Mouse (Mus musculus) heart, adult 8-10 months (tissue): Measurements from ENCODE around the gene Cmtr2. TPM values are rescaled to one million over a fixed set of nuclear protein-coding genes. Genes with fewer than 3 reads are reported as not detected.

Source experiments
- DNase-seq: peaks from one replicate; pipeline ENCODE4 v3.0.0; 2022; ENCODE audit warnings: low spot score
- total RNA-seq, 4 experiments: library from RNA; stranded (reverse); gene quantifications; 2 replicates each; pipeline ENCODE4 v1.2.4; 2022

Cmtr2 gene
- total RNA-seq: 1 to 10 TPM; 2.2 to 3.0 (median 2.6) TPM

DNA sequence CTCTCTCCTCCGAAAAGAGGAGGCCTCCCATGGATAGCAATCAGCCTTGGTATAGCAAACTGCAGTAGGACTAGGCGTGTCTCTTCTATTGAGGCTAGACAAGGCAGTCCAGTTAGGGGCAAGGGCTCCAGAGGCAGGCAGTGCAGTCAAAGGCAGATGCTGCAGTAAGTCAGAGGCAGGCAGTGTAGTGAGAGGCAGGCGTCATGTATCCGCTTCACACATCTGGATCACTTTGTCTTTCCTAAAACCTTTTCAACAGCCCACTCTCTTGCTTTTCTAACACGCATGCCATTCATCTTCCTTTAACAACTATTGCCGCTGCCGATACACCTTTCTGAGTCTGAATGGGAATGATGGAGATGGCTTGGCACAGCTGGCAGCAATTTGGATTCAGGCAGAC, at the start of gene Cmtr2:
Cmtr2 (plus strand) TSS at position 301 of the 400 bp plus-strand sequence.
- DNase-seq: no peak

- no peak for DNase-seq
These were observed 49.2 kb upstream of the Cmtr2 start for GRCm38 (mm10) chr8:110166270-110166669.

- no peak for DNase-seq
These were observed 47.4 kb upstream of the Cmtr2 start, which contains the start of gene Calb2 for GRCm38 (mm10) chr8:110168046-110168445. Gene Calb2, minus strand, starts transcription at chr8:110168210.

DNA sequence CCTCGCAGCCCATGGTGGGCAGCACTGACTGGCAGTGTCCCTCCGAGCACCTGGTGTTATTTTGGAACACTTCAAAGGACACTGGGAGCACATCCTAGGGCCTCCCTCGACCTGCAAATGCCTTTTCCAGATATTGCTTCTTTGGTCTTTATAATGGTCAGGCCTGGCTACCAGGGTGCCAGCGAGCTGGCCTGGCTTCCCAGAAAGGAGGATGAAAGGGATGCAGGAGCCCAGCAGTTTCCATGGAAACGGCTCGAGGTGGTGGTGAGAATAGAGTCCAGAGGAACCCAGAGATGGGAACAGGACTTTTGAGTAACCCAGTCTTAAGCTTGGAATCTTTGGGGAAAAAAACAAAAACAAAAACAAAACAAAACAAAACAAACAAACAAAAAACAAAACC, 43.3 kb upstream of the Cmtr2 start:
- no peak for DNase-seq

- DNase-seq: no peak
These were observed 40.6 kb upstream of the Cmtr2 start for GRCm38 (mm10) chr8:110174826-110175225.

DNA sequence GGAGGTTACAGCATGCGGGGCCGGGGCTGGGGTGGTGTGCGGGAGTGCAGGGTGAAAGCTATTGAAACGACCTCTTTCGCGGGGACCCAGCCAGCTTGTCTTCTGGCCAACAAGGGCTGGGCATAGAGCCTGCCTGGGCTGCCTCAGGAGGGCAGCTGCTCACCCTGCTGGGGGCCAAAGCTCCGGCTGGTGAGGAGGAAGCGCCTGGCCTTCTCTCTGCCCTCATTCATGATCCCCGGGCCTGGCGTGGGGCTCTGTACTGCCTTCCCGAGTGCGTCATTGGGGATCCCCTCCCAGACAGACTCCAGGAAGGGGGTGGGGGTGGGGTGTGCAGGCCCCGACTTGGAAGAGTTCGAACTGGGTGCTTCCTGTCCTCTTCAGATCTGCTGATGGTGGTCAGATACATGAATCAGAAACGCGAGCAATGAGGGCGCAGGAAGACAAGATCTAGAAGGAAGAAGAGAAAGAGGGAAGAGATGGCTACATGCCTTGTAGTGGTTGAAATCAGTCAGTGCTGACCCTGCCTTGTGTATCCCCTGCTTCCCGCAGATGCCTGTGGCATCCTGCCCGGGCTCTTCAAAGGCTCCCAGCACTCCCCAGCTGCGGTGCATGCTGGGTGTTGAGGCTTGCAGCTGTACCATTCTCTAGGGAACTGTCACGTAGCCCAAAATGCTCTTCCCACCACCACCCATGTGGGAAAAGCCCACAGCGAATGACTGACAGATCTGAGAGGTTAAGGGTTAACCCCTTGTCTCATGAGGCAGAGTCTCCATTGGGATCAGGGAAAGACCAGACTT, 37.9 kb upstream of the Cmtr2 start:
- no peak for DNase-seq

DNA sequence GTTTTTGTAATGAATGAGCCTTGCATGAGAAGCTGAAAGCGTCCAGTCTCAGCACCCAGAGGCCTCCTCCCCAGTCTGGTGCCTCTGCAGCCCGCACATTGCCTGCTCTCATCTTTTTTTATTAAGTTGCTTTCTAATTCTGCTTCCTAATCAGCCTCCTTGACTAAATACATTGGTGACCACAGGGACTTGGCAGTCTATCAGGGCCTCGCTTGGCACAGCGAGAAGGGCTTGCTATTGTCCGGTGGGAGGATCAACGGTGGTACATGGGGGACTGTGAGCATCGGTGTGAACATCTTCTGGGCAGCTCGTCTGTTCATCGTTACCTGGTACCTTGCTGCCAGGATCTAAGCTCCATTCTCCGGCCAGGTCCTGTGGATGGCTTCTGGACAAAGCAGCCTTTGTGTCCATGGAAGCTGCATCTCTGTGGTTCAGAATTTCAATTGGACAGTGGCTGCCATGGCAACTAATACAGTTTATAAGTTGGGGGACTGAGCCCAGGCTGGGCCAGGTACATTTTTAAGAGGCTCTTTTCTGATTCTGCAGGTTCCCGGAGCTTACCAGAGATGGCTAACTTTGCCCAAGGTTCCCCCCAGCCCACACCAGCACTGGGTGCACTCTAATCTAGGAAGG, 32.6 kb upstream of the Cmtr2 start:
- no peak for DNase-seq

DNA sequence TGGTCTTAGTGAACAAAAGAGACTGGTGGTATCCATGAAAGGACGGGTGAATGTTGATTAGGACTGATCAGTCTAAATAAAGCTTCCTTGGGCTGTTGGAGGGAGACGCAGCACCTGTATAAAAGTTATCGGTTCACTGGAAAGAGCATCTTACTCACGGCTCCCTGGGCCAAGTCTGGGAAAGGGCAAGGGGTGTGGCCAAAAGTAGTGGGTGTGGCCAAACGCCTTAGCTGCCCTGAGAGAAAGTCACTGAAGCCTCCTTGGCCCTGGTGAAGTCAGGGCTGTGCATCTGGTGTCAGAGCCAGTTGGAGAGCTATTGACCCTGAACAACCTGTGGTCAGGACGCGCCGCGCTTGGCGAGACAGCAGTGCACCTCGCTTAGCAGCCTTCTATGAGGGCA, 31.7 kb upstream of the Cmtr2 start:
- no peak for DNase-seq

- no peak for DNase-seq
These were observed 29.9 kb upstream of the Cmtr2 start for GRCm38 (mm10) chr8:110185538-110185937.

- no peak for DNase-seq
These were observed 26.3 kb upstream of the Cmtr2 start for GRCm38 (mm10) chr8:110188961-110189750.

GRCm38 (mm10) chr8:110196678-110197077, 18.8 kb upstream of the Cmtr2 start:
- no peak for DNase-seq

DNA sequence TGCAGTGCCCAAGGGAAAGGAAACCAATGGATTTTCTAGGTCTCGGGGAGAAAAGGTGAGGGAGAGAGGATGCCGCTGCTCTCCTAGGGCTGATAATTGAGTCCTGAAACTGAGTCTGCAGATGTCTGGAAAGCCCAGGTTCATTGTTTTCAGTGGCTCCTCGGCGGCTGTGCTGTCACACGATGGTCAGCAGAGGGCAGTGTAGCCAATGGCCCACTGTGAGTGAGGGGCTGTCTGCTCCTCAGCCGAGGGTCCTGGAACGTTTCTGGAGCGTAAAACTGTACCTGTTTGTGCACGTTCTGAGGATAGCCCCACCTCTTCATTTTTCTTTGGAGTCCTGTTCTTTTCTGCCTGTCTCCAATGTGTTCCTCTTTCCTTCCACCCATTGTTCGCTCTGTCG, 13.7 kb upstream of the Cmtr2 start:
- DNase-seq: no peak

GRCm38 (mm10) chr8:110216253-110216652, 788 bp downstream of the Cmtr2 start:
- no peak for DNase-seq

- no peak for DNase-seq
These were observed 1.7 kb downstream of the Cmtr2 start for GRCm38 (mm10) chr8:110217198-110217597.

DNA sequence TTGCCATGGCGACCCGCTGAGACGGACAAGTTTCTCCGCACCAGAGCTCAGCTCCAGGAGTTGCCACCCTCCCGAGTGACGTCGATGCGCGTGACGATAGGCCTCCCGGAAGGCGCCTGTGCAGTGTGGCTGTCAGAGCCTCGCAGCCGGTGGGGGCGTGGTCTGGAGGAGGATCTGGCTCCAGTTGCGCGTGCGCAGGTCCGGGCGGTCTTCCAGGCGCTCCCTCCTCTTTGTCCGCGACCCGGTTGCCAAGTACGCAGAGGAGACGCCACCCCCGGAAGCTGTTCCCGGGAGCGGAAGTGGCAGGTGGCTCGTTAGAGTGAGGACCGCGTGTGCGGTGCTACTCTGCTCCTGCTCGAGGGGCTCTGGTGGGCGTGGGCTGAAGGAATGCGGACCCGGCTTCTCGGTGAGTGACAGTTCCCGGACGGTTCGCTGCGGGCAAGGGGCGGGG, 2.2 kb downstream of the Cmtr2 start:
- DNase-seq: peak; percentile 99

GRCm38 (mm10) chr8:110218511-110218910, 3.0 kb downstream of the Cmtr2 start:
- DNase-seq: no peak

DNA sequence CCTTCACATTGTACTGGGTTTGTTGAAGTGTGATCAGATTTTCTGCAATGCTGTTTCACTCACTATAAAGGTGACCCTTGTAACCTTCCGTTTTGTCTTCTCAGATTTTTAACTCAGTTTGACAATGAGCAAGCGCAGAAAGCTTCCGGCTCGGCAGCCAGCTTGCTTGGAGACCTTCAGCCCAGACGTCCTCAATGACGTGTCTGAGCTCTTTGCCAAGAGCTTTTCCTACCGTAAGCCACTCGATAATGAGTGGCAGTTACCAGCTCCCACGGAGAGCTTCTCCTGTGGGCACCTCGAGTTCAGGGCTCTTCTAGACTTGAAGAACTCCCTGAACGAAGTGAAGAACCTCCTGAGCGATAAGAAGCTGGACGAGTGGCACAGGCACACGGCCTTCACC, 5.5 kb downstream of the Cmtr2 start:
- DNase-seq: no peak

GRCm38 (mm10) chr8:110230803-110231202, 15.3 kb downstream of the Cmtr2 start:
- DNase-seq: no peak

GRCm38 (mm10) chr8:110242278-110243177, 27.1 kb downstream of the Cmtr2 start:
- DNase-seq: no peak

DNA sequence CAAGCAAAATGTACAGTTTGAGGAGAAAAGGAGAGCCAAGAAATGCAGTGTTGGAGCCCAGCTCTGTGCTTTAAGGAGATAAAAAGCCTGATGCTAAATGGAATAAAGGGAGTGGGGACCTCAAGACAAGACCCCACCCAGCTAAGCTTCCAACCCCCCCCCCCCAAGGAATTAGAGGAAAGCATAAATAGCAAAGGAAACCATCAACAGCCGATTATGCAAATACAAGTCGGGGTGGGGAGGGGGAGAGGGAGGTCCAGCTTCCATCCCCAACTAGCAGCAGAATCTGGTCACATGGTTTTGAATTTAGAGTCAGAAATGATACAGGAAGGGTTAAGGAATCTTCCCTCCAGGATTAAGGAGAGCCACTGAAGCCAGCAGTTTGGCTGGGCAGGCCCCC, 29.1 kb downstream of the Cmtr2 start:
- DNase-seq: no peak

DNA sequence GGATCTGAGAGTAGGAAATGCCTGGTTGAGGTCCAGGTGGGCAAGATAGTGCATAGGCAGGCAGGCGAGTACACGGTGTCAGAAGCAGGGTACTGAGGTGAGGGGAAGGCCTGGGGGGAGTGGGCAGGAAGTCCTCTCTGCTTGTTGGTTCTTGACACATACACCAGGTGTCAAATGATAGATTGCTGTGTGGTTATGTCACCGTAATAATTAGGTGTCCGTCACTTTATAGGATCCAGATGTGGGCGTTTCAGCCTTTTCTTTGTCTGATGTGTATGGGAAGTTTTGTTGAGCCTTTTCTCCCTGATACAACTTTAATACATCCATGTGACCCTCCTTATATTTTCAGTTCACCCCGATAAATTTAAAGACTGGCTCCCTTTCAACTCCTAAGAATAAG, 31.8 kb downstream of the Cmtr2 start:
- no peak for DNase-seq
